In the genomic region with DNA sequence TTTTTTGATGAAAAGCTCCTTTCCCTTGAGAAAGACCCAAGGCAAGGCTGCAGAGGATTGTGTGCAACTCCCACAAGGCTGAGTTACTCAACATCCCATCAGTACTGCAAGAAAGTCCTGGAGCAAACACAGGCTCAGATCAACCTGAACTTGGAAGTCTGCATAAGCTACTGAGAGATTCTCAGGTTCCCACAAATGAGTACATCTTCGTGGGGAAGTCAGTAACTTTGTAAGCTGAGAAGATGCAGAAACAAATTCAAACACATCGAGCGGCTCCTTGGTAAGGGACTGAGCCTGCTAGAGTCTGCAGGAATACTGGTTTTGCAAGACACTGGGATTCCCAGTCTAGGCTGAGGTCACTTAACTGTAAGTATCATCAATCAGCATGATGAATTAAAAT, we compare ENCODE assay signal across 16 mouse cellular contexts.
"Had no signal": no experiment of that assay in that cellular context is flagged by ENCODE, and none has a peak within 500 bp of the region (broad histone marks: within the 10 kb centered on the region; RNA-seq: fewer than 3 reads in every experiment).

No protein-coding gene starts in this region.

- DNase-seq: retina, postnatal 1 day; right cerebral cortex, adult 18-20 months; right cerebral cortex, postnatal 14 days; right cerebral cortex, postnatal 25 days; right cerebral cortex, postnatal 4 days; spleen, adult 18-20 months; thymus, adult 18-20 months; thymus, adult 2 months; thymus, postnatal 14 days; thymus, postnatal 25 days; thymus, postnatal 36 days; thymus, postnatal 4 days had no signal

- H3K9me3 ChIP-seq: neural tube, embryonic 13.5 days; neural tube, embryonic 15.5 days; stomach, embryonic 15.5 days had no signal

- H3K27ac ChIP-seq: neural tube, embryonic 13.5 days; neural tube, embryonic 15.5 days; stomach, embryonic 15.5 days; stomach, postnatal 0 days had no signal

- H3K4me3 ChIP-seq: neural tube, embryonic 13.5 days; neural tube, embryonic 15.5 days; stomach, embryonic 15.5 days had no signal

- H3K27me3 ChIP-seq: neural tube, embryonic 13.5 days; neural tube, embryonic 15.5 days; stomach, embryonic 15.5 days had no signal

- H3K4me1 ChIP-seq: neural tube, embryonic 13.5 days; neural tube, embryonic 15.5 days; stomach, embryonic 15.5 days had no signal

- H3K4me2 ChIP-seq: neural tube, embryonic 13.5 days; neural tube, embryonic 15.5 days; stomach, embryonic 15.5 days had no signal

- H3K9ac ChIP-seq: neural tube, embryonic 13.5 days; neural tube, embryonic 15.5 days; stomach, embryonic 15.5 days had no signal
